Mouse (Mus musculus): Measurements from ENCODE around the gene Mapkapk3. TPM values are rescaled to one million over a fixed set of nuclear protein-coding genes. Genes with fewer than 3 reads are reported as not detected.

The Mapkapk3 gene
- polyA plus RNA-seq, 1 experiment from 2014 or later, result 2.8 TPM

DNA sequence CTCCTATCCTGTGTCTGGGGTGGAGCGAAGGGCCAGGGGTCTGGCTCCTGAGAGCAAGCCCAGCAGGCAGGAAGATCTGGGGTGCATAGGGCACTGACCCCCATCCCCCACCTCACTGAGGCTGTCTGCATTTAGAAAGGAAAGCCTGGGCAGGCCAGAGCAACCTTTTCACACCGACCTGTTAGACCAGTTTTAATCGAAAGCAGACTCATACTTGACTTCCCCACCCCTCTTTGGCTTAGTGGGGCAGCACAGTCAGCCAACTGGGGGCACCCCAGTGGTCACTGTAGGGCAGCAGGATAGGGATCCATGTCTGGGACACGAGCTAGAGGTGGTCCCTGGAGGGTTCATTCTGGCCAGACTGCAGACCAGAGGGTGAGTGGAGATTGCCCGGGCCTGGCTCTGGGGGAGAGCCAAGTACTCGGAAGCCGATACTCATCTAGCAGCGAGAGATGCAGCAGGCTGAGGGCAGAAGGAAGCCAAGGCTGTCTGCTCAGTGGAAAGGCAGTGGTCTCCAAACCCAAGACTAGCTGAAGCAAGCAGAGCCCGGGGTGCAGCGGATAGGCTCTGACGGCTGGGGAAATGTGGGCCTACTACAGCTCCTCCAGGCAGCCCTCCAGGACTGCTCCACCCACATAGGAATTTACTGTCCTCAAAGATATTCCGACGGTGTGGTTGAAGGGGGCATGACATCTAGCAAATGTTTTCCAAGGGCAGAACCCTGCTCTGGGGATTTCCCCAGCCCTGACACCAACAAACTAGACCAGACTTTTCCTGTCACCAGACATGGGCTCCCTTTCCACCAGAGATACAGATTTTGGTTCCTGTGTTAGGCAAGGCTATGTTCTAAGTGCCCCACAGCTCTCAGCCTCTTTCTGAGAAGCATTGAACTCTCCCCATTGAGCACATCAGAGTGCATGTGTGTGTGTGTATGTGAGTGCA lies 16.2 kb upstream of the Mapkapk3 start:
- Histone ChIP-seq H3K9me3 (no peaks in the 10 kb centered on the region), H3K4me1 (replicated peaks) (0 out of 2 replicates have a peak, but pooled peaks cover 2% of the 10 kb centered on the region), H3K36me3 (peaks cover 17% of the 10 kb centered on the region), H3K27me3 (no peaks in the 10 kb centered on the region), H3K4me3 (no peak overlapping the region), H3K4me2 (no peak overlapping the region), H3K27ac (no peak overlapping the region), H3K9ac (no peak overlapping the region)
- 72% methylated on average over 13 of the region's 13 CpGs for WGBS
- no peak for ATAC-seq (ENCODE audit: low FRiP score)

DNA sequence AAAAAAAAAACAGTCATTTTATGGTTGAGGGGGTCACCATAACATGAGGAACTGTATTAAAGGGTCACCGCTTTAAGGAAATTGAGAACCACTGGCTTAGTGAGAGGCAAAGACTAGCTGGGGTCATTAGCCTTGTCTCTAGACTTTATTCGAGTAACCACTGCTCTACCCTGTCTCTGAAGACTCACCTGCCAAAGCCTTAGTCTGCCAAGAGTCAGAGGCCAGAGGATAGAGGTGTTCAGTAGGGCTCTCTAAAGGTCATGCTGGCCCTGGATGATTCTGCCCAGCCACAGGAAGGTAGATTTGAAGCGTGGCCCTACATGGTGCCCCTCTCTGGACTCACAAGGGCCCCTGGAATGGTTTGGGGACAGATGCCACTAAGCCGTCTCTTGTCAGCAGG lies 15.3 kb upstream of the Mapkapk3 start:
- Histone ChIP-seq H3K27ac (no peak overlapping the region), H3K4me2 (no peak overlapping the region), H3K4me1 (replicated peaks) (0 out of 2 replicates have a peak, but pooled peaks cover 2% of the 10 kb centered on the region), H3K9ac (no peak overlapping the region), H3K36me3 (peaks cover 24% of the 10 kb centered on the region), H3K27me3 (no peaks in the 10 kb centered on the region), H3K4me3 (no peak overlapping the region), H3K9me3 (no peaks in the 10 kb centered on the region)
- ATAC-seq (ENCODE audit: low FRiP score), result no peak
- WGBS, result 84% methylated on average over 4 of the region's 4 CpGs

DNA sequence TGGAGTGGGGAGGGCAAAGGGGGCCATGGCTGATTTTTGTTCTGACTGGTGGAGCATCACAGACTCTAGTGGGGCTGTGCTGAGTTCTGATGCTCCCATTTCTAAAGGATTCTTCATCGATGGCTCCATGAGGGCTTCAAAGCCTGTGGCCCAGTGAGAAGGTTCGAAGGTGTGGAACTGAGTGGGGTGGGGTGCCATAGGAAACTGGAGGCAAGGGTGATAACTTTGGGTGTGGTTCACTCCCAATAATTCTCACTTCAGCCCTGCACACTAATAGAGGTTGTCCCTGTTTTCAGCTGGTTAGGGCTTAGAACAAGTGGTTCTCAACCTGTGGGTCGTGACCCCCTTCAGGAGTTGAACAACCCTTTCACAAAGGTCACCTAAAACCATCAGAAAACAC lies 14.7 kb upstream of the Mapkapk3 start:
- peaks cover 24% of the 10 kb centered on the region for H3K36me3 ChIP-seq
- H3K4me2 ChIP-seq, result no peak overlapping the region
- H3K27ac ChIP-seq, result no peak overlapping the region
- H3K9me3 ChIP-seq, result no peaks in the 10 kb centered on the region
- H3K9ac ChIP-seq, result no peak overlapping the region
- no peaks in the 10 kb centered on the region for H3K27me3 ChIP-seq
- H3K4me3 ChIP-seq, result no peak overlapping the region
- 0 out of 2 replicates have a peak, but pooled peaks cover 2% of the 10 kb centered on the region for H3K4me1 ChIP-seq (replicated peaks)
- WGBS, result 97% methylated on average over 3 of the region's 3 CpGs
- ATAC-seq (ENCODE audit: low FRiP score), result no peak

DNA sequence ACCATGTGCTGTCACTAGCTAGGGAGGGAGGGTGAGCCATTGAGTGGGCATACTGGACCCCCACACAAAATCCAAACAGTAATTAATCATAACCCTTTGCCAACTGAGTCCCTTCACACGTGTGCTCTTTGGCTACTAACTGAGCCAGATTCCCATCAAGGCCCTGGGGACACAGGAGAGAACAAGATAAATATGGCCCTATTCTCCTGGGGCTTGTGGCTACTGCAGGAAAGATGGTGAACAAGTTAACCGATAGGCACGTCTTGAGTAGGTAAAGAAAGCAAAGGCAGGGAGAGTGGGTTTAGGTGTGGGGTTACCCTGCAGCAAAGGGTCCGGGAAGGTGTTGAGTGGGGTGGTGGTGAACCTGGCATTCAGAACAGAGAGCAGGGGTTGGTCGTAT lies 14.2 kb upstream of the Mapkapk3 start:
- Histone ChIP-seq H3K36me3 (peaks cover 24% of the 10 kb centered on the region), H3K27ac (no peak overlapping the region), H3K4me1 (replicated peaks) (peaks cover 6% of the 10 kb centered on the region; the same call in 1 of the 2 replicates), H3K9me3 (no peaks in the 10 kb centered on the region), H3K4me3 (no peak overlapping the region), H3K27me3 (no peaks in the 10 kb centered on the region), H3K9ac (no peak overlapping the region), H3K4me2 (no peak overlapping the region)
- ATAC-seq (ENCODE audit: low FRiP score), result no peak
- 79% methylated on average over 5 of the region's 5 CpGs for WGBS

DNA sequence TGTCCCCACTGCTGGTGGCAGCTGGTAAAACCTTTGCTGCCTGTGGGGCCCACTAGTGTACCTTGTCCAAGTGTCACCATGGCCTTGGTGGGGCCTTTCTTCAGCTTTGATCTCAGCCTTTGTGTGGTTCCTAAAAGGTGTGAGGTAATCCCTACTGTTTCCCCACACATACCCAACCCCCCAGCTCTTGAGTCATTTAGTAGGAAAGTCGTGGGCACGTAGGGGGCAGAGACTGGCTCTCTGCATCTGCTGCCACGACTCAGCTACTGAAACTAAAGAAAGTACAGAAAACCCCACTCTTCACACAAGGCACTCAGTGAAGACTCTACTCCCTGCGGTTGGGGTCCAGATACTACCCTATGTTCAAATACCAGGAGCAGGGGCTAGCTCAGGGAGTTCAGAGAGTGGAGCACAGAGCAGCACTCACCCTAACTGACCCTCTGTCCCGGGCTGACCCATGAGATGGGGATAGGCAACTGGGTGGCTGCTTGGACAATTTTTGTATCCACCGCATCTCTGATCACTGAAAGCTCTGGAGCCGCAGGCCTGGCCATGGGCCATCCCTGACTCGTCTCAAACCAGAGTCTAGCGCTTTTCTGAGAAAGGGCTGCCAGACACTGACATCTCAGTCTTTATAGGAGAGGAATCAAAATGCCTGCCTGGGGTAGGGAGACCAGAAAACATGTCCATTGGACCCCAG lies 13.6 kb upstream of the Mapkapk3 start:
- Histone ChIP-seq H3K36me3 (peaks cover 24% of the 10 kb centered on the region), H3K9me3 (no peaks in the 10 kb centered on the region), H3K4me3 (no peak overlapping the region), H3K4me1 (replicated peaks) (peaks cover 13% of the 10 kb centered on the region; the same call in 1 of the 2 replicates), H3K4me2 (no peak overlapping the region), H3K27ac (no peak overlapping the region), H3K27me3 (no peaks in the 10 kb centered on the region), H3K9ac (no peak overlapping the region; the same call in 1 of the 2 replicates)
- WGBS, result 83% methylated on average over 9 of the region's 9 CpGs
- no peak for ATAC-seq (ENCODE audit: low FRiP score)

DNA sequence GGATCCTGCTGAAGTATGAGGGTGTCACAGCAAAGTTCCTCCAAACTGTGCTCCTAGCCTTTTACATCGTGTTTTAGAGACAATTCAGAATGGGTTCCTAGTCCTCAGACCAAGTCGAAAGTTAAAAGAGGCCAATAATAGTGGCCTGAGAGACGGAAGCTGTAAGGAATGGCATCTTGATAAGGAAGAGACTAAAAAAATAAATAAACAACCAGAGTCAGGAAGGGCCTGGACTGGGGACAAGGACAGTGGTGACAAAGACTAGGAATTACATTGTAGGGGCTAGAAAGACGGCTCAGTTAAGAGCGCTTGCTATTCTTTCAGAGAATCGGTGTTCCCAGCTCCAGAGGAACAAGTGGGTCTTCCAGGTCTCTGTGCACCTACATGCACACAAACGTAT lies 12.9 kb upstream of the Mapkapk3 start:
- H3K9me3 ChIP-seq, result no peaks in the 10 kb centered on the region
- H3K36me3 ChIP-seq, result peaks cover 24% of the 10 kb centered on the region
- ATAC-seq (ENCODE audit: low FRiP score), result no peak
- WGBS, result 88% methylated on average over 7 of the region's 7 CpGs
- no peak overlapping the region for H3K4me3 ChIP-seq
- peaks cover 18% of the 10 kb centered on the region for H3K4me1 ChIP-seq (replicated peaks)
- H3K9ac ChIP-seq, result no peak overlapping the region
- no peak overlapping the region for H3K4me2 ChIP-seq
- H3K27ac ChIP-seq, result no peak overlapping the region
- no peaks in the 10 kb centered on the region for H3K27me3 ChIP-seq

DNA sequence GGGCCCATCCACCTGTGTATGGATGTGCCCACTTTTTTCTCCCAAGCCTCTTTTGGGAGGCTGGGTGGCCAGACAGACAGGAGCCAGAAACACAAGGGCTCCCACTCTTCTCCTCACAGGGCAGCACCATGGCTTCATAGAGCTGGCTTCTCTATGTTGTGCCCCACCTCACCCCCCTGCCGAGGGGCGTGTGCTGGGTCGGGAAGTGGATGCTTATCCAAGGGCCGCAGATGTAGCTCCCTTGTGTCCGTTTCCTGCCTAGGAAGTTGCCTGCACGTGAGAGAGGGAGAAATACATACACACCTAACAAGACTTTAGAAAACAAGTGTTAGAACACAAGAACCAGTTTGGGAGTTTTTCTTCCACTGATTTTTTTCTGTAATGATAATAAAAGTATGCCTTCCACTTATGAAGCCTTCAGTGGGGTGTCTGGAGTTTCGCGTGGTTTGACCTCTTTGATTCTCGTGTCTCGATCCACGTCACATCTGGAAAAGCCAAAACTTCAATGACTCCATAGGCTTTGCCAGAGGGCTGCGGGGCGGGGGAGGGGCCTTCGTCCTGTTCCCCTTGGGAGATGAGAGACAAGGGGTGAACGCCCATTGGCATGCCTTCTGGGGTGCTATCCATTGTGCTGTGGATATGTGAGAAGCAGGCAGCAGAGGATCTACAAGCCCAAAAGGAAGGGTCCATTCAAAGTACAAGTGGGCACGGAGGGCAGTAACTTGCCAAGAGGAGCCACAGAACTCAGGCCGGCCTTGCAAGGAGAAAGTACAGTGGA lies 12.1 kb upstream of the Mapkapk3 start:
- H3K27me3 ChIP-seq, result no peaks in the 10 kb centered on the region
- H3K36me3 ChIP-seq, result peaks cover 24% of the 10 kb centered on the region
- H3K9ac ChIP-seq, result no peak overlapping the region
- no peak overlapping the region for H3K4me3 ChIP-seq
- no peaks in the 10 kb centered on the region for H3K9me3 ChIP-seq
- H3K4me2 ChIP-seq, result no peak overlapping the region
- 86% methylated on average over 17 of the region's 17 CpGs for WGBS
- no peak for ATAC-seq (ENCODE audit: low FRiP score)
- H3K27ac ChIP-seq, result no peak overlapping the region
- H3K4me1 ChIP-seq (replicated peaks), result peaks cover 24% of the 10 kb centered on the region

DNA sequence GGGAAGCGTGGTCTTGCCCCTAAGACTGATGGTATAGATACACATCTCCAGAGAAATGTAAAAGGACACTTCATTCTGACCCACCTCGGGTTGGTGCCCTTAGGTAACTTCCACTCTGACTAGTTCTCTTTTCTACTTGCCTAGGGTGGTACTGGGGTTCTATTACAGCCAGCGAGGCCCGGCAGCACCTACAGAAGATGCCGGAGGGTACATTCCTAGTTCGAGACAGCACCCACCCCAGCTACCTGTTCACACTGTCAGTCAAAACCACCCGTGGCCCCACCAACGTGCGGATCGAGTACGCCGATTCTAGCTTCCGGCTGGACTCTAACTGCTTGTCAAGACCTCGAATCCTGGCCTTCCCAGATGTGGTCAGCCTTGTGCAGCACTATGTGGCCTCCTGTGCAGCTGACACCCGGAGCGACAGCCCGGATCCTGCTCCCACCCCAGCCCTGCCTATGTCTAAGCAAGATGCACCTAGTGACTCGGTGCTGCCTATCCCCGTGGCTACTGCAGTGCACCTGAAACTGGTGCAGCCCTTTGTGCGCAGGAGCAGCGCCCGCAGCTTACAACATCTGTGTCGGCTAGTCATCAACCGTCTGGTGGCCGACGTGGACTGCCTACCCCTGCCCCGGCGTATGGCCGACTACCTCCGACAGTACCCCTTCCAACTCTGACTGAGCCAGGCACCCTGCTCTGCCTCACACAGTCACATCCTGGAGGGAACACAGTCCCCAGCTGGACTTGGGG lies 10.7 kb upstream of the Mapkapk3 start:
- Histone ChIP-seq H3K36me3 (peaks cover 24% of the 10 kb centered on the region), H3K27me3 (0 out of 2 replicates have a peak, but pooled peaks cover 5% of the 10 kb centered on the region), H3K27ac (no peak overlapping the region), H3K9ac (no peak overlapping the region), H3K4me3 (no peak overlapping the region), H3K9me3 (no peaks in the 10 kb centered on the region), H3K4me1 (replicated peaks) (peaks cover 30% of the 10 kb centered on the region), H3K4me2 (no peak overlapping the region)
- WGBS, result 95% methylated on average over 30 of the region's 30 CpGs
- no peak for ATAC-seq (ENCODE audit: low FRiP score)

DNA sequence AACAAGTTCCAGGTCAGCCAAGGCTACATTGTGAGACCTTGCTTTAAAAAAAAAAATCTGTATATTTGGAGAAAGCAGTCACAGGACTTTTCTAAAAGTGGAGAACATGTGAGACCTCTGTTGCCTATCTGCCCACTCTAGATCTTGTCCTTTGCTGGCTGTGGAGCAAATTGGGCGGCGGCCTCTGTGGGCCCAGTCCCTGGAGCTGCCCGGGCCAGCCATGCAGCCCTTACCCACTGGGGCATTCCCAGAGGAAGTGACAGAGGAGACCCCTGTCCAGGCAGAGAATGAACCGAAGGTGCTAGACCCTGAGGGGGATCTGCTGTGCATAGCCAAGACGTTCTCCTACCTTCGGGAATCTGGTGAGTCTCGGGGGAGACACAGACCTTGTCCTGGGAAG lies 10.1 kb upstream of the Mapkapk3 start:
- Histone ChIP-seq H3K27me3 (0 out of 2 replicates have a peak, but pooled peaks cover 9% of the 10 kb centered on the region), H3K27ac (no peak overlapping the region), H3K4me2 (no peak overlapping the region), H3K9ac (0 out of 2 replicates have a peak overlapping the region, but pooled peaks have one; percentile 15), H3K4me3 (no peak overlapping the region), H3K4me1 (replicated peaks) (peaks cover 30% of the 10 kb centered on the region), H3K9me3 (no peaks in the 10 kb centered on the region), H3K36me3 (peaks cover 24% of the 10 kb centered on the region)
- ATAC-seq (ENCODE audit: low FRiP score), result no peak
- WGBS, result 94% methylated on average over 7 of the region's 7 CpGs

DNA sequence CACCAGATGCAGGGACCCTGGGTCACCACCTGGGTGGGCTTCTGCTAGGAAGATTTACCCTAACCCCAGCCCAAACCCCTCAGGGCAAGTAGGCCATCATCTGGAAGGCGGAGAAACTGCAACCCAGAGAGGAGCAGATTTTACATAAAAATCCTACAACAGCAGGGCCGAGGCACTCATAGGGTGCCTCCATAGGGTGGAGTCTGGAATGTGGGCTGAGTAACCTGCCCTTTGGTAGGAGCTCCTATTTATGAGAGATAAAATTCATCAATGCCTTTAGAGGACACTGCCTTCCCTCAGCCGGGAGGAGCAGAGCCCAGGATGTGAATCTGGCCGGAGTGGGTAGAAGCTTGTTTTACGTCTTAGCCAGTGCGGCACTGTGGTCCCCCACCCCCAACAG lies 9.2 kb upstream of the Mapkapk3 start:
- Histone ChIP-seq H3K9ac (no peak overlapping the region; the same call in 1 of the 2 replicates), H3K9me3 (no peaks in the 10 kb centered on the region), H3K4me2 (no peak overlapping the region), H3K27ac (no peak overlapping the region), H3K4me1 (replicated peaks) (peaks cover 30% of the 10 kb centered on the region), H3K36me3 (peaks cover 24% of the 10 kb centered on the region), H3K4me3 (no peak overlapping the region), H3K27me3 (0 out of 2 replicates have a peak, but pooled peaks cover 12% of the 10 kb centered on the region)
- 90% methylated on average over 6 of the region's 6 CpGs for WGBS
- ATAC-seq (ENCODE audit: low FRiP score), result no peak

DNA sequence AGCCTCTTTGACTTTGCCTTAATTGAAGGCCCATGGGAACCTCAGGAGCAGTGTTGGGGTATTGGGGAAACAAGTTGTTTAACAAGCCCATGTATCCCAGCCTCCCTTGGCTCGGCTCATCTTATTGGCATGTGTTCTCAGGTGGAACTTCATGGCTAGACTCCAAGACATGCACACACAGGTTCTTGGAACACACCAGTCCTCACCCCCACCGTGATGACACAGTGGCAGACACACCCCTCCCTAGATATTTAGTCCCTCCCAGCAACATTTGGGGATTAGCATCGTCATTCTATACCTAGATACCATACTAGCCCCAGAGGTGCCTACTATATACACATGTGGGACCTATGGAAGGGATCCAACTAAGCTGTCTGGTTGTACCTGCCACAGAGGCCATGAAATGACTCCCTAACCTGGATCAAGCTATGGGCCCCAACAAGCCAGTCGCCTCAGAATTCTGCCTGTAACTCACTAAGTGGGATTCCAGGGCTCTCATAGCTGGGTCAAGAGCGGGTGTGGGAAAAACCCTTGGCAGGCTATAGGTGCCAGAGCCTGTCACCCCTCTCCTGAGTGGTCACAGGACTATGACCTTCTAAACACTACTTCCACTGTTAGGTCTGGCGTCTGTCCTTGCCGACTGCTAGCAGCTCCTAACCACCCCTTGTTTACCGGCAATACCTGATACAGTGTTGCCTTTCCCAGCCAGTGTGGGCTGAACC lies 8.5 kb upstream of the Mapkapk3 start:
- WGBS, result 87% methylated on average over 8 of the region's 8 CpGs
- Histone ChIP-seq H3K4me1 (replicated peaks) (peaks cover 30% of the 10 kb centered on the region), H3K36me3 (peaks cover 24% of the 10 kb centered on the region), H3K9me3 (no peaks in the 10 kb centered on the region), H3K27me3 (peaks cover 12% of the 10 kb centered on the region), H3K27ac (no peak overlapping the region), H3K4me3 (peak overlapping the region; percentile 3; the same call in 1 of the 2 replicates), H3K4me2 (peak overlapping the region; percentile 91), H3K9ac (no peak overlapping the region)
- no peak for ATAC-seq (ENCODE audit: low FRiP score)
